Mouse (Mus musculus): ENCODE results near the gene Lsm12. TPM values are rescaled to one million over a fixed set of nuclear protein-coding genes. Genes with fewer than 3 reads are reported as not detected.

The Lsm12 gene
- 36.5 TPM for polyA plus RNA-seq (2015; fragmentation: Illumina TruSeq; extraction: RNeasy Lipid Tissue Mini Kit (QIAGEN cat#74804); ENCODE audit: insufficient read depth, low replicate concordance)

GRCm38 (mm10) chr11:102184646-102185495, at the start of gene Lsm12:
Gene Lsm12, minus strand, starts transcription at chr11:102185296.

GRCm38 (mm10) chr11:102230006-102230741, 45.1 kb upstream of the Lsm12 start, which contains the start of gene Hdac5:
Gene Hdac5, minus strand, starts transcription at chr11:102230166.

DNA sequence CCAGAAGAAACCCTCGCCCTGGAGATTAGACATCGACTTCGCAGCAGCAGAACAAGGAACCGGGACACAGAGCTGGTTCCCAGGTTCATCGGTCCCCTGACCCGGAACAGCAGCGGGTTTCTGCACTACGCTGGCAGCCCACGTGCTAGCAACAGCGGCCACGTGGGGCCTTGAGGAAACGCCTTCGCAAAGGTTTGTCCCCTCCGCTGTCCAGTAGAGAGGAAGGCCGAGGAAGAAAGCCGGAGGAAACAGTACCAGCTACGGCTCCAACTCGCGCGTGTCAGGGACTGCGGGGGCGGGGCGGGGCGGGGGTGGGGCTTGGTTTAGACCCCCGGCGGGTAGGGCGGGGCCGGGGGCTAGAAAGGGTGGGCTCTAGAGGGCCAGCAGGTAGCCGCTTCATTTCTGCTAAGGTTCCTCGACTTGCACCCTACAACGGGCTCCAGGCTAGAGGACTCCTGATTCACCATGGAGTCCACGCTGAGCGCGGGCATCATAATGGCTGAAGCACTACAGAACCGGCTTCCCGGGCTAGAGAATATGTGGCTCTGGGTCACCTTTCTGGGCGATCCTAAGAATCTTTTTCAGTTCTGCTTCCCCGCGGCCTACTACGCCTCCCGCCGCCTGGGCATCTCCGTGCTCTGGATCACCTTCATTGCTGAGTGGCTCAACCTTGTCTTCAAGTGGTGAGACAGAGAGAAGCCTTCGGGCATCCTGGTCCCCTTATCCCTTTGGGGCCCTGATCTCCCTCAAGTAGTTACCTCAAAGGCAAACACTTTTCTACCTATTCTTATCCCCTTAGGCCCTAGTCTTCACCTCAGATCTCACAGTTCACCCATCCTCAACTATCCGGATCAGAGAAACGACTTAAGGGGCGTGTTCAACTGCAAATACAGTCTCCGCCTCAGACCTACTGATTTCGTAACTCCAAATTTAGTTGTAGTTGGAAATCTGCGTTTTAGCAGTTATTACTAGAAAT, 4.7 kb upstream of the Lsm12 start, which contains the start of gene G6pc3:
Gene G6pc3 (plus strand): TSS at position 160 of the 976 bp plus-strand sequence.

GRCm38 (mm10) chr11:102156039-102156785, 28.9 kb downstream of the Lsm12 start, which contains the start of gene Tmem101:
Gene Tmem101, minus strand, starts transcription at chr11:102156404.

DNA sequence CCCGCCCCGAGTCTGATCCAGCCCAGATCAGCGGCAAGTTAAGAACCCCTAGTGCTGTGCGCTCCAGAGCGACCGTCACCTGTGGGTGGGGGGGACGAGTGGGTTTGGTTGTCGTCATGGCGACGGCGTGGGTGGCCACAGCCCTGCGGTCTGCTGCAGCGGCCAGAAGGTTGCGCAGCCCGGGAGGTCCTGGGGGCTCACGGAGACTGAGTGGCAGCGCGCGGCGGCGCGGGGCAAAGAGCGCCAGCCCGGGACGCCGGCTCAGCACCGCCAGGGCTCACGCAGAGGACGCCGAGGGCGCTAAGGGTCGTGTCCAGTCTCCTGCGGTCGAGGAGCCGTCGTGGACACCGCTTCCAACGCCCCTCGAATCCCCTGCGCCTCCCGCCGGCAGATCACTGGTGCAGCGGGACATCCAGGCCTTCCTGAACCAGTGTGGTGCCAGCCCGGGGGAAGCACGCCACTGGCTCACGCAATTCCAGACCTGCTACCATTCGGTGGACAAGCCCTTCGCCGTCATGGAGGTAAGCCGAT, 39.6 kb downstream of the Lsm12 start, which contains the start of gene Nags:
Gene Nags (plus strand): TSS at position 43 of the 531 bp plus-strand sequence.

Other genes with a start within 250 kb of the Lsm12 start
- gene Sost, start 218.3 kb downstream of the Lsm12 start, polyA plus RNA-seq (2015; fragmentation: Illumina TruSeq; extraction: RNeasy Lipid Tissue Mini Kit (QIAGEN cat#74804); ENCODE audit: insufficient read depth, low replicate concordance), result not detected
- gene Cfap97d1, start 201.0 kb downstream of the Lsm12 start, polyA plus RNA-seq (2015; fragmentation: Illumina TruSeq; extraction: RNeasy Lipid Tissue Mini Kit (QIAGEN cat#74804); ENCODE audit: insufficient read depth, low replicate concordance), result not detected
- 29.7 TPM for gene Dusp3, start 198.3 kb downstream of the Lsm12 start, polyA plus RNA-seq (2015; fragmentation: Illumina TruSeq; extraction: RNeasy Lipid Tissue Mini Kit (QIAGEN cat#74804); ENCODE audit: insufficient read depth, low replicate concordance)
- gene Mpp3, start 156.8 kb downstream of the Lsm12 start, polyA plus RNA-seq (2015; fragmentation: Illumina TruSeq; extraction: RNeasy Lipid Tissue Mini Kit (QIAGEN cat#74804); ENCODE audit: insufficient read depth, low replicate concordance), result 2.9 TPM
- 14.5 TPM for gene Cd300lg, start 143.8 kb downstream of the Lsm12 start, polyA plus RNA-seq (2015; fragmentation: Illumina TruSeq; extraction: RNeasy Lipid Tissue Mini Kit (QIAGEN cat#74804); ENCODE audit: insufficient read depth, low replicate concordance)
- gene Mpp2, start 96.8 kb downstream of the Lsm12 start, polyA plus RNA-seq (2015; fragmentation: Illumina TruSeq; extraction: RNeasy Lipid Tissue Mini Kit (QIAGEN cat#74804); ENCODE audit: insufficient read depth, low replicate concordance), result 1.4 TPM
- gene Ppy, start 84.0 kb downstream of the Lsm12 start, polyA plus RNA-seq (2015; fragmentation: Illumina TruSeq; extraction: RNeasy Lipid Tissue Mini Kit (QIAGEN cat#74804); ENCODE audit: insufficient read depth, low replicate concordance), result not detected
- not detected for gene Pyy, start 77.5 kb downstream of the Lsm12 start, polyA plus RNA-seq (2015; fragmentation: Illumina TruSeq; extraction: RNeasy Lipid Tissue Mini Kit (QIAGEN cat#74804); ENCODE audit: insufficient read depth, low replicate concordance)
- not detected for gene Nags, start 39.8 kb downstream of the Lsm12 start, polyA plus RNA-seq (2015; fragmentation: Illumina TruSeq; extraction: RNeasy Lipid Tissue Mini Kit (QIAGEN cat#74804); ENCODE audit: insufficient read depth, low replicate concordance)
- 6.3 TPM for gene Tmem101, start 28.9 kb downstream of the Lsm12 start, polyA plus RNA-seq (2015; fragmentation: Illumina TruSeq; extraction: RNeasy Lipid Tissue Mini Kit (QIAGEN cat#74804); ENCODE audit: insufficient read depth, low replicate concordance)
- gene G6pc3, start 4.3 kb upstream of the Lsm12 start, polyA plus RNA-seq (2015; fragmentation: Illumina TruSeq; extraction: RNeasy Lipid Tissue Mini Kit (QIAGEN cat#74804); ENCODE audit: insufficient read depth, low replicate concordance), result 22.7 TPM
- 17.0 TPM for gene Hdac5, start 44.9 kb upstream of the Lsm12 start, polyA plus RNA-seq (2015; fragmentation: Illumina TruSeq; extraction: RNeasy Lipid Tissue Mini Kit (QIAGEN cat#74804); ENCODE audit: insufficient read depth, low replicate concordance)
- 1.2 TPM for gene BC030867, start 63.6 kb upstream of the Lsm12 start, polyA plus RNA-seq (2015; fragmentation: Illumina TruSeq; extraction: RNeasy Lipid Tissue Mini Kit (QIAGEN cat#74804); ENCODE audit: insufficient read depth, low replicate concordance)
- gene Asb16, start 83.4 kb upstream of the Lsm12 start, polyA plus RNA-seq (2015; fragmentation: Illumina TruSeq; extraction: RNeasy Lipid Tissue Mini Kit (QIAGEN cat#74804); ENCODE audit: insufficient read depth, low replicate concordance), result not detected
- gene Tmub2, start 99.6 kb upstream of the Lsm12 start, polyA plus RNA-seq (2015; fragmentation: Illumina TruSeq; extraction: RNeasy Lipid Tissue Mini Kit (QIAGEN cat#74804); ENCODE audit: insufficient read depth, low replicate concordance), result 24.4 TPM
- gene Atxn7l3, start 111.3 kb upstream of the Lsm12 start, polyA plus RNA-seq (2015; fragmentation: Illumina TruSeq; extraction: RNeasy Lipid Tissue Mini Kit (QIAGEN cat#74804); ENCODE audit: insufficient read depth, low replicate concordance), result 36.7 TPM
- 81.7 TPM for gene Ubtf, start 134.4 kb upstream of the Lsm12 start, polyA plus RNA-seq (2015; fragmentation: Illumina TruSeq; extraction: RNeasy Lipid Tissue Mini Kit (QIAGEN cat#74804); ENCODE audit: insufficient read depth, low replicate concordance)
- 79.8 TPM for gene Slc4a1, start 180.9 kb upstream of the Lsm12 start, polyA plus RNA-seq (2015; fragmentation: Illumina TruSeq; extraction: RNeasy Lipid Tissue Mini Kit (QIAGEN cat#74804); ENCODE audit: insufficient read depth, low replicate concordance)
- 1.4 TPM for gene Rundc3a, start 208.1 kb upstream of the Lsm12 start, polyA plus RNA-seq (2015; fragmentation: Illumina TruSeq; extraction: RNeasy Lipid Tissue Mini Kit (QIAGEN cat#74804); ENCODE audit: insufficient read depth, low replicate concordance)
- 60.0 TPM for gene Slc25a39, start 222.7 kb upstream of the Lsm12 start, polyA plus RNA-seq (2015; fragmentation: Illumina TruSeq; extraction: RNeasy Lipid Tissue Mini Kit (QIAGEN cat#74804); ENCODE audit: insufficient read depth, low replicate concordance)
- gene Grn, start 245.0 kb upstream of the Lsm12 start, polyA plus RNA-seq (2015; fragmentation: Illumina TruSeq; extraction: RNeasy Lipid Tissue Mini Kit (QIAGEN cat#74804); ENCODE audit: insufficient read depth, low replicate concordance), result 109 TPM